Mouse (Mus musculus) spleen, embryonic (tissue): ENCODE data around the gene Zbtb39.
"Not testable (repeated sequence)": the region's sequence is repeated elsewhere in the genome, so short reads cannot be mapped to it uniquely, and the experiment has no call there.

ENCODE experiments used
- CTCF ChIA-PET: fragments of 350-600 bp; sonication (Branson Sonifier 250); formaldehyde crosslinking; loops from one replicate; lab custom pipeline; 2022; lab: Charles Lee

The Zbtb39 gene

GRCm38 (mm10) chr10:127736916-127737315 is 2.4 kb upstream of the Zbtb39 start:
- CTCF ChIA-PET, result interaction anchor here (0.6 kb wide), 1 partner anchor 825 kb away, joined by 3 read pairs; no protein-coding TSS in a partner anchor

GRCm38 (mm10) chr10:127737552-127737951 is 1.8 kb upstream of the Zbtb39 start:
- CTCF ChIA-PET, result interaction anchor here (0.6 kb wide), 2 partner anchors 62 to 113 kb away, joined by 4 to 14 read pairs; no protein-coding TSS in a partner anchor

- CTCF ChIA-PET, result interaction anchor here (0.6 kb wide), 1 partner anchor 63 kb away, joined by 14 read pairs; no protein-coding TSS in a partner anchor
Observed at GRCm38 (mm10) chr10:127738151-127738882, 1.0 kb upstream of the Zbtb39 start.

GRCm38 (mm10) chr10:127739661-127740161 is 373 bp downstream of the Zbtb39 start:
- CTCF ChIA-PET, result interaction anchor here (0.6 kb wide), 1 partner anchor 118 kb away, joined by 3 read pairs; no protein-coding TSS in a partner anchor

GRCm38 (mm10) chr10:127744661-127745060 is 5.3 kb downstream of the Zbtb39 start:
- CTCF ChIA-PET, result no interaction called here

- CTCF ChIA-PET, result interaction anchor here (0.6 kb wide), 2 partner anchors 338 to 529 kb away, joined by 3 read pairs; no protein-coding TSS in a partner anchor
Observed at GRCm38 (mm10) chr10:127745886-127746285, 6.5 kb downstream of the Zbtb39 start.

GRCm38 (mm10) chr10:127747254-127747653 is 7.9 kb downstream of the Zbtb39 start:
- CTCF ChIA-PET, result interaction anchor here (0.6 to 1.1 kb wide), 2 partner anchors 79 to 105 kb away, joined by 3 to 4 read pairs; partner anchors contain the start of genes Nab2 and Stat6

- CTCF ChIA-PET, result no interaction called here
Observed at GRCm38 (mm10) chr10:127748847-127749612, 9.7 kb downstream of the Zbtb39 start.

- CTCF ChIA-PET, result no interaction called here
Observed at GRCm38 (mm10) chr10:127750136-127750777, 10.9 kb downstream of the Zbtb39 start.

GRCm38 (mm10) chr10:127751548-127751947 is 12.2 kb downstream of the Zbtb39 start, which contains the start of gene Gpr182:
Gene Gpr182 (minus strand): TSS chr10:127751732.
- CTCF ChIA-PET, result no interaction called here

- CTCF ChIA-PET, result interaction anchor here (0.5 kb wide), 1 partner anchor 219 kb away, joined by 3 read pairs; no protein-coding TSS in a partner anchor
Observed at GRCm38 (mm10) chr10:127754566-127755166, 15.3 kb downstream of the Zbtb39 start.

- CTCF ChIA-PET, result no interaction called here
Observed at GRCm38 (mm10) chr10:127755246-127755645, 15.9 kb downstream of the Zbtb39 start.

- CTCF ChIA-PET, result no interaction called here
Observed at GRCm38 (mm10) chr10:127755770-127756468, 16.6 kb downstream of the Zbtb39 start.

- CTCF ChIA-PET, result no interaction called here
Observed at GRCm38 (mm10) chr10:127759181-127760110, 20.1 kb downstream of the Zbtb39 start, which contains the start of the genes Rdh1 and Rdh16f1. Gene Rdh1 (plus strand): TSS chr10:127759721. Gene Rdh16f1 (plus strand): TSS chr10:127759787.

- CTCF ChIA-PET, result not testable (repeated sequence)
Observed at GRCm38 (mm10) chr10:127762926-127763325, 23.6 kb downstream of the Zbtb39 start.

- CTCF ChIA-PET, result interaction anchor here (0.7 kb wide), 1 partner anchor 1332 kb away, joined by 13 read pairs; no protein-coding TSS in a partner anchor
Observed at GRCm38 (mm10) chr10:127763914-127764680, 24.8 kb downstream of the Zbtb39 start.

GRCm38 (mm10) chr10:127766564-127766963 is 27.2 kb downstream of the Zbtb39 start:
- CTCF ChIA-PET, result no interaction called here

GRCm38 (mm10) chr10:127776011-127776410 is 36.7 kb downstream of the Zbtb39 start, which contains the start of gene Rdh9:
Gene Rdh9 (plus strand): TSS chr10:127776386.
- CTCF ChIA-PET, result interaction anchor here (0.5 kb wide), 1 partner anchor 1135 kb away, joined by 9 read pairs; no protein-coding TSS in a partner anchor
